Mouse (Mus musculus) stomach, postnatal 0 days (tissue): Measurements from ENCODE around the gene Anapc15-ps.

Experiments
- CTCF ChIP-seq: IDR thresholded peaks from 2 replicates; pipeline ENCODE4 v1.5.1; 2016; ENCODE audit warnings: antibody characterized with exemption, low read depth, mild to moderate bottlenecking, moderate library complexity
- EP300 ChIP-seq: optimal IDR thresholded peaks from 2 replicates; pipeline ENCODE3; 2016; ENCODE audit warnings: antibody characterized with exemption

GRCm38 (mm10) chr10:95660356-95660755 is 12.9 kb downstream of the Anapc15-ps start:
- TF ChIP-seq CTCF (no peak), EP300 (no peak)
